Mouse (Mus musculus) neural tube, embryonic 13.5 days (tissue): ENCODE measurements around the gene Rab1b. TPM values are rescaled to one million over a fixed set of nuclear protein-coding genes. Genes with fewer than 3 reads are reported as not detected.
"Not testable (repeated sequence)": the region's sequence is repeated elsewhere in the genome, so short reads cannot be mapped to it uniquely, and the experiment has no call there.

Source experiments
- ATAC-seq: fragments of 200-750 bp; cut with Nextera tagmentation; 2 replicates; pipeline ENCODE4 v1.8.0; 2017; ENCODE audit warnings: low read depth, mild to moderate bottlenecking, moderate TSS enrichment, moderate library complexity
- H3K27ac ChIP-seq: fragments of 300-500 bp; sonication (generic); replicated peaks from 2 replicates; pipeline ENCODE4 v1.5.1; 2015; ENCODE audit warnings: moderate library complexity, mild to moderate bottlenecking, inconsistent platforms
- H3K27me3 ChIP-seq: fragments of 300-500 bp; sonication (generic); 2 replicates; pipeline ENCODE4 v1.6.1; 2015; ENCODE audit warnings: mild to moderate bottlenecking, inconsistent platforms
- H3K36me3 ChIP-seq: fragments of 300-500 bp; sonication (generic); 2 replicates; pipeline ENCODE4 v1.6.1; 2015; ENCODE audit warnings: mild to moderate bottlenecking, inconsistent platforms
- H3K4me1 ChIP-seq: fragments of 300-500 bp; sonication (generic); replicated peaks from 2 replicates; pipeline ENCODE4 v1.6.1; 2015; ENCODE audit warnings: inconsistent platforms
- H3K4me2 ChIP-seq: fragments of 300-500 bp; sonication (generic); 2 replicates; pipeline ENCODE4 v1.6.1; 2015; ENCODE audit warnings: inconsistent platforms, mild to moderate bottlenecking, moderate library complexity
- H3K4me3 ChIP-seq: fragments of 300-500 bp; sonication (generic); 2 replicates; pipeline ENCODE4 v1.5.1; 2015; ENCODE audit warnings: mild to moderate bottlenecking, inconsistent platforms
- H3K9ac ChIP-seq: fragments of 300-500 bp; sonication (generic); 2 replicates; pipeline ENCODE4 v1.6.1; 2015; ENCODE audit warnings: moderate library complexity, mild to moderate bottlenecking, inconsistent platforms
- H3K9me3 ChIP-seq: fragments of 300-500 bp; sonication (generic); 2 replicates; pipeline ENCODE4 v1.6.1; 2016; ENCODE audit warnings: inconsistent platforms
- WGBS: fragments of 180-500 bp; shearing (Covaris S2); methylation state at CpG from one replicate; pipeline ENCODE4 v1.1.7; 2015; 5-methylcytosine and 5-hydroxymethylcytosine counted together
- polyA plus RNA-seq: library from polyadenylated mRNA; unstranded; fragments of >200 nt; fragmentation: Nextera tagmentation; extraction: Ambion mirVana; gene quantifications from 2 replicates; pipeline ENCODE4 v1.2.1, GENCODE M21; 2015

Rab1b gene
- polyA plus RNA-seq, 1 experiment from 2014 or later = 234 TPM

GRCm38 (mm10) chr19:5094746-5095417, 12.0 kb downstream of the Rab1b start:
- peak; percentile 20 for ATAC-seq
- no peaks in the 10 kb centered on the region for H3K9me3 ChIP-seq
- peak overlapping the region; percentile 60 for H3K4me2 ChIP-seq
- no peaks in the 10 kb centered on the region for H3K27me3 ChIP-seq
- peak overlapping the region; percentile 92 for H3K9ac ChIP-seq
- H3K27ac ChIP-seq = peak overlapping the region; percentile 92
- H3K4me1 ChIP-seq = peaks cover 69% of the 10 kb centered on the region
- H3K4me3 ChIP-seq = peak overlapping the region; percentile 61
- WGBS = 34% methylated on average over 11 of the region's 11 CpGs
- peaks cover 47% of the 10 kb centered on the region for H3K36me3 ChIP-seq

GRCm38 (mm10) chr19:5094243-5094632, 12.6 kb downstream of the Rab1b start:
- peak; percentile 61 for ATAC-seq
- Histone ChIP-seq H3K27me3 (no peaks in the 10 kb centered on the region), H3K4me2 (peak overlapping the region; percentile 60), H3K9ac (peak overlapping the region; percentile 92), H3K36me3 (peaks cover 44% of the 10 kb centered on the region), H3K4me1 (peaks cover 68% of the 10 kb centered on the region), H3K9me3 (no peaks in the 10 kb centered on the region), H3K27ac (peak overlapping the region; percentile 92), H3K4me3 (peak overlapping the region; percentile 61)
- WGBS = 2% methylated on average over 21 of the region's 21 CpGs

- peak overlapping the region; percentile 92 for H3K9ac ChIP-seq
- H3K4me3 ChIP-seq = peak overlapping the region; percentile 61; the same call in 1 of the 2 replicates
- peaks cover 42% of the 10 kb centered on the region for H3K36me3 ChIP-seq
- no peaks in the 10 kb centered on the region for H3K27me3 ChIP-seq
- H3K9me3 ChIP-seq = no peaks in the 10 kb centered on the region
- H3K4me2 ChIP-seq = peak overlapping the region; percentile 60
- peak overlapping the region; percentile 92 for H3K27ac ChIP-seq
- WGBS = 72% methylated on average over 12 of the region's 12 CpGs
- H3K4me1 ChIP-seq = peaks cover 68% of the 10 kb centered on the region
- ATAC-seq = no peak; the same call in 1 of the 2 replicates
These were observed 13.2 kb downstream of the Rab1b start for GRCm38 (mm10) chr19:5093481-5094242.

- no peak overlapping the region for H3K4me2 ChIP-seq
- H3K36me3 ChIP-seq = peaks cover 42% of the 10 kb centered on the region
- peaks cover 63% of the 10 kb centered on the region for H3K4me1 ChIP-seq
- no peak for ATAC-seq
- no peaks in the 10 kb centered on the region for H3K9me3 ChIP-seq
- H3K4me3 ChIP-seq = no peak overlapping the region
- H3K27ac ChIP-seq = no peak overlapping the region; the same call in 1 of the 2 replicates
- 86% methylated on average over 10 of the region's 10 CpGs for WGBS
- no peak overlapping the region for H3K9ac ChIP-seq
- no peaks in the 10 kb centered on the region for H3K27me3 ChIP-seq
These were observed 14.8 kb downstream of the Rab1b start for GRCm38 (mm10) chr19:5092083-5092482.

GRCm38 (mm10) chr19:5089324-5089723, 17.5 kb downstream of the Rab1b start:
- H3K27ac ChIP-seq = no peak overlapping the region
- H3K4me2 ChIP-seq = peak overlapping the region; percentile 88
- peaks cover 49% of the 10 kb centered on the region for H3K4me1 ChIP-seq
- H3K27me3 ChIP-seq = peaks cover 23% of the 10 kb centered on the region
- peak overlapping the region; percentile 85 for H3K9ac ChIP-seq
- peaks cover 42% of the 10 kb centered on the region for H3K36me3 ChIP-seq
- H3K9me3 ChIP-seq = no peaks in the 10 kb centered on the region
- H3K4me3 ChIP-seq = peak overlapping the region; percentile 86
- ATAC-seq = no peak
- WGBS = 89% methylated on average over 4 of the region's 4 CpGs

- H3K9me3 ChIP-seq = no peaks in the 10 kb centered on the region
- WGBS = under 1% methylated on average over 58 of the region's 58 CpGs
- H3K9ac ChIP-seq = peak within 1 kb of the TSS; percentile 85
- peaks cover 34% of the 10 kb centered on the region for H3K36me3 ChIP-seq
- peak within 1 kb of the TSS; percentile 90 for H3K27ac ChIP-seq
- H3K4me1 ChIP-seq = peaks cover 36% of the 10 kb centered on the region
- peak within 1 kb of the TSS; percentile 88 for H3K4me2 ChIP-seq
- peak within 1 kb of the TSS; percentile 86 for H3K4me3 ChIP-seq
- ATAC-seq = peak; percentile 91
- H3K27me3 ChIP-seq = peaks cover 35% of the 10 kb centered on the region
These were observed 18.8 kb downstream of the Rab1b start, which contains the start of gene Yif1a for GRCm38 (mm10) chr19:5087884-5088728. Gene Yif1a, plus strand, starts transcription at chr19:5088538.

GRCm38 (mm10) chr19:5086533-5086932, 20.3 kb downstream of the Rab1b start:
- H3K4me2 ChIP-seq, H3K27ac ChIP-seq, H3K4me3 ChIP-seq, ATAC-seq, H3K9me3 ChIP-seq, H3K9ac ChIP-seq: not testable (repeated sequence)
- WGBS = 54% methylated on average over 4 of the region's 4 CpGs
- H3K4me1 ChIP-seq = peaks cover 32% of the 10 kb centered on the region
- peaks cover 18% of the 10 kb centered on the region for H3K36me3 ChIP-seq
- H3K27me3 ChIP-seq = peaks cover 51% of the 10 kb centered on the region

GRCm38 (mm10) chr19:5085145-5085863, 21.6 kb downstream of the Rab1b start, which contains the start of gene Tmem151a:
Gene Tmem151a, minus strand, starts transcription at chr19:5085531.
- Histone ChIP-seq H3K4me1 (peaks cover 32% of the 10 kb centered on the region), H3K36me3 (0 out of 2 replicates have a peak, but pooled peaks cover 7% of the 10 kb centered on the region), H3K27ac (no peak within 1 kb of the TSS), H3K4me2 (peak within 1 kb of the TSS; percentile 78), H3K9ac (peak within 1 kb of the TSS; percentile 78), H3K9me3 (no peaks in the 10 kb centered on the region), H3K4me3 (peak within 1 kb of the TSS; percentile 54), H3K27me3 (peaks cover 63% of the 10 kb centered on the region)
- under 1% methylated on average over 67 of the region's 69 CpGs for WGBS
- ATAC-seq = no peak

GRCm38 (mm10) chr19:5084834-5085144, 22.1 kb downstream of the Rab1b start:
- H3K4me2 ChIP-seq = peak overlapping the region; percentile 78
- peak overlapping the region; percentile 54 for H3K4me3 ChIP-seq
- H3K36me3 ChIP-seq = 0 out of 2 replicates have a peak, but pooled peaks cover 3% of the 10 kb centered on the region
- peaks cover 32% of the 10 kb centered on the region for H3K4me1 ChIP-seq
- 7% methylated on average over 15 of the region's 15 CpGs for WGBS
- H3K27ac ChIP-seq = no peak overlapping the region
- peaks cover 68% of the 10 kb centered on the region for H3K27me3 ChIP-seq
- H3K9me3 ChIP-seq = no peaks in the 10 kb centered on the region
- H3K9ac ChIP-seq = peak overlapping the region; percentile 78
- ATAC-seq = no peak

- no peaks in the 10 kb centered on the region for H3K36me3 ChIP-seq
- H3K9ac ChIP-seq = peak overlapping the region; percentile 78
- WGBS = 69% methylated on average over 3 of the region's 3 CpGs
- H3K27me3 ChIP-seq = peaks cover 74% of the 10 kb centered on the region
- peak overlapping the region; percentile 78 for H3K4me2 ChIP-seq
- no peaks in the 10 kb centered on the region for H3K9me3 ChIP-seq
- no peak overlapping the region for H3K27ac ChIP-seq
- no peak for ATAC-seq
- H3K4me1 ChIP-seq = peaks cover 27% of the 10 kb centered on the region
- peak overlapping the region; percentile 54 for H3K4me3 ChIP-seq
These were observed 22.7 kb downstream of the Rab1b start for GRCm38 (mm10) chr19:5083961-5084833.
